Mouse (Mus musculus): ENCODE data around the gene Kcnip3. TPM values are rescaled to one million over a fixed set of nuclear protein-coding genes. Genes with fewer than 3 reads are reported as not detected.

The Kcnip3 gene
- 2.8 and 4.8 TPM in 2 replicates for polyA plus RNA-seq (2015; fragmentation: Nextera tagmentation; extraction: Ambion mirVana)

DNA sequence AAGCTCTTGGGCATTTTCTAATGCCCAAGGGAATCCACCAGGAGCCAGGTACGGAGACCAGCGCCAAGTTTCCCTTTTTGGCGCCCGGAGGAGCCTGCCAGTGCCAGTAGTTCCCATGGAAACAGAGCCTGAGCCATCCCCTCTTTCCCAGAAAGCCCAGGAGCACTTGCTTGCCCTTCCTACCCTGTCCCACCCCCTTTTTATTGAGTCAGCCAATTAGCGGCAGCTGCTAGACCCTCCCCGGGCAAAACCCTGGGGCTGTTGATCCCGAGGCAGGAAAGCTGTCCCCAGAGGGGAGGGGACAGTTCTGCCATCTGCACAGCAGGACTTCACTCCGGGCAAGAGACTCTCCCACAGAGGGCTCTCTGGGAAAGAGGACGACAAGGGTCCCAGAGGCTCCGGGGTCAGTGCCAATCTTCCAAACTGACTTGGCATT, at the start of gene Kcnip3:
Kcnip3 (minus strand) TSS at position 89 of the 436 bp plus-strand sequence.
- H3K4me2 ChIP-seq (replicated peaks): peak within 1 kb of the TSS; percentile 49
- H3K4me3 ChIP-seq (replicated peaks): peak within 1 kb of the TSS; percentile 26
- H3K27ac ChIP-seq (replicated peaks): no peak within 1 kb of the TSS; the same call in 1 of the 2 replicates
- no peaks in the 10 kb centered on the region for H3K9me3 ChIP-seq (replicated peaks)
- no peaks in the 10 kb centered on the region for H3K27me3 ChIP-seq
- peak; percentile 45; the same call in 1 of the 2 replicates for ATAC-seq (ENCODE audit: insufficient number of reproducible peaks, low FRiP score, low TSS enrichment, low read depth)
- H3K9ac ChIP-seq: 0 out of 2 replicates have a peak within 1 kb of the TSS, but pooled peaks have one; percentile 37
- 2% methylated on average over 10 of the region's 10 CpGs for WGBS
- no peaks in the 10 kb centered on the region for H3K36me3 ChIP-seq
- H3K4me1 ChIP-seq: peaks cover 19% of the 10 kb centered on the region

DNA sequence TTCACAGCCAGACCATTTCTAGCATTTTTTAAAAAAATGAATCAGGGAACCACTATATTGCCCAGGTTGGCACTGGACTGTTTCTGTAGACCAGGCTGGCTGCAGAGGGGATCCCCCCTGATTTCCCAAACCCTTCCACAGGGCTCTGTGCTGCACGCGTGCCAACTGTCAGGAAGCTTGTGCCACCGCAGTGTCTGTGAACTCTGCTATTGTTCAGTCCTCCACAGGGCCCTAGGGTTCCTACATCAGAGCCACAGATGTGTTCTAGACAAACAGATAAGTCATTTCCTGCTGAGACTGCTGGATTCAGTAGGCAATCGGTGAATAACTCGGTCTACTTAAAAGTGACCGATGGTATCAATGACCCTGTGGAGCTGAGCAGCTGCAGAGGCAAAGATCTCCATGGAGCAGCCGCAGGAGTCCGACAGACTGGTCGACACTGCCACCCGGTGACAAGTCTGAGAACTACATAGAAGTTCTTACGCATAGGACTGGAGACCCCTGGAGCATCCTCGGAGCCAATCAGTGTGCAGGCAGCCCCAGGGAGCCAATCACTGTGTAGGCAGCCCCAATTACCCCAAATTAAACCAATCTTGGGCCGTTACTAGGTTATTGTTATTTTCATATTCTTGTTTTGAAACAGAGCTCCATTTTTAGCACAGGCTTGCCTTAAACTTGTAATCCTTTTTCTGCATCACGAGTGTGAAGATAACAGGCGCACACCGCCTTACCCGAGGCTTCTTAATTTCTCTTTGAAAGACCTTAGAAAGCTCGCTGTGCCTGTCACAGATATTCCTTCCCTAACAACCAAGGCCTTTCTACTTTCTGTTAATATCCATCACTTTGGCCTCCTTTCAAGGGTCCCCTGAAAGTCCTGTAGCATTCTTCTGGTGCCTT, 37.4 kb upstream of the Kcnip3 start:
- no peaks in the 10 kb centered on the region for H3K9me3 ChIP-seq (replicated peaks)
- ATAC-seq (ENCODE audit: insufficient number of reproducible peaks, low FRiP score, low TSS enrichment, low read depth): peak; percentile 91
- no peak overlapping the region for H3K9ac ChIP-seq
- peaks cover 7% of the 10 kb centered on the region; the same call in 1 of the 2 replicates for H3K4me1 ChIP-seq
- no peaks in the 10 kb centered on the region for H3K36me3 ChIP-seq
- H3K27me3 ChIP-seq: peaks cover 7% of the 10 kb centered on the region
- peak overlapping the region; percentile 38 for H3K4me2 ChIP-seq (replicated peaks)
- H3K4me3 ChIP-seq (replicated peaks): 0 out of 2 replicates have a peak overlapping the region, but pooled peaks have one; percentile 18
- 18% methylated on average over 18 of the region's 18 CpGs for WGBS
- H3K27ac ChIP-seq (replicated peaks): no peak overlapping the region

GRCm38 (mm10) chr2:127551078-127551477, 29.2 kb upstream of the Kcnip3 start:
- H3K27me3 ChIP-seq: no peaks in the 10 kb centered on the region; the same call in 1 of the 2 replicates
- H3K9me3 ChIP-seq (replicated peaks): no peaks in the 10 kb centered on the region
- WGBS: 35% methylated on average over 5 of the region's 5 CpGs
- H3K36me3 ChIP-seq: no peaks in the 10 kb centered on the region
- ATAC-seq (ENCODE audit: insufficient number of reproducible peaks, low FRiP score, low TSS enrichment, low read depth): no peak
- no peaks in the 10 kb centered on the region for H3K4me1 ChIP-seq
- no peak overlapping the region for H3K9ac ChIP-seq
- H3K4me3 ChIP-seq (replicated peaks): no peak overlapping the region
- no peak overlapping the region for H3K27ac ChIP-seq (replicated peaks)
- H3K4me2 ChIP-seq (replicated peaks): no peak overlapping the region

DNA sequence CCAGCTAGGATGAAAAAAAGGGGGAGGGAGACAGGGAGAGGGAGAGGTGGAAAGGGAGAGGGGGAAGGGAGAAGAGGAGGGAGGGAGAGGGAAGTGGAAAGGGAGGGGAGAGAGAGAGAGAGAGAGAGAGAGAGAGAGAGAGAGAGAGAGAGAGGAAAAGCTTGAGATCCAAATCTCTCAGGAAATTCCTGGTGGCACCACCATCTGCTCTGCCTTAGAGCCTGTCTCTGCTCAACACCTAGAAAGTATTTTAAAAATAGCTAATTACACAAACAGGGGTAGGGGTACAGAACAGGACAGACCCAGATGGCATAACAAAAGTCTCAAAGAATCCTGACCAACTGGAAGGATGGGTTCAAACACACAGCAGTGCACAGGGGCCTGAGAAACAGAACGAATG, 28.6 kb upstream of the Kcnip3 start:
- no peaks in the 10 kb centered on the region for H3K4me1 ChIP-seq
- WGBS: 61% methylated on average over 1 of the region's 1 CpGs
- H3K4me3 ChIP-seq (replicated peaks): no peak overlapping the region
- no peak overlapping the region for H3K27ac ChIP-seq (replicated peaks)
- H3K4me2 ChIP-seq (replicated peaks): no peak overlapping the region
- no peak overlapping the region for H3K9ac ChIP-seq
- no peaks in the 10 kb centered on the region; the same call in 1 of the 2 replicates for H3K27me3 ChIP-seq
- H3K36me3 ChIP-seq: no peaks in the 10 kb centered on the region
- no peak for ATAC-seq (ENCODE audit: insufficient number of reproducible peaks, low FRiP score, low TSS enrichment, low read depth)
- H3K9me3 ChIP-seq (replicated peaks): no peaks in the 10 kb centered on the region

- no peak overlapping the region for H3K4me3 ChIP-seq (replicated peaks)
- no peaks in the 10 kb centered on the region; the same call in 1 of the 2 replicates for H3K27me3 ChIP-seq
- H3K4me1 ChIP-seq: no peaks in the 10 kb centered on the region
- H3K9me3 ChIP-seq (replicated peaks): no peaks in the 10 kb centered on the region
- ATAC-seq (ENCODE audit: insufficient number of reproducible peaks, low FRiP score, low TSS enrichment, low read depth): no peak
- no peak overlapping the region for H3K27ac ChIP-seq (replicated peaks)
- H3K9ac ChIP-seq: no peak overlapping the region
- no peaks in the 10 kb centered on the region for H3K36me3 ChIP-seq
- no peak overlapping the region for H3K4me2 ChIP-seq (replicated peaks)
Observed at GRCm38 (mm10) chr2:127549711-127550110, 27.8 kb upstream of the Kcnip3 start.

- Histone ChIP-seq H3K27ac (replicated peaks) (no peak overlapping the region), H3K9ac (no peak overlapping the region), H3K4me1 (no peaks in the 10 kb centered on the region), H3K9me3 (replicated peaks) (no peaks in the 10 kb centered on the region), H3K36me3 (no peaks in the 10 kb centered on the region), H3K4me3 (replicated peaks) (no peak overlapping the region), H3K4me2 (replicated peaks) (no peak overlapping the region), H3K27me3 (no peaks in the 10 kb centered on the region; the same call in 1 of the 2 replicates)
- 72% methylated on average over 5 of the region's 5 CpGs for WGBS
- no peak for ATAC-seq (ENCODE audit: insufficient number of reproducible peaks, low FRiP score, low TSS enrichment, low read depth)
Observed at GRCm38 (mm10) chr2:127548342-127549074, 26.6 kb upstream of the Kcnip3 start.

DNA sequence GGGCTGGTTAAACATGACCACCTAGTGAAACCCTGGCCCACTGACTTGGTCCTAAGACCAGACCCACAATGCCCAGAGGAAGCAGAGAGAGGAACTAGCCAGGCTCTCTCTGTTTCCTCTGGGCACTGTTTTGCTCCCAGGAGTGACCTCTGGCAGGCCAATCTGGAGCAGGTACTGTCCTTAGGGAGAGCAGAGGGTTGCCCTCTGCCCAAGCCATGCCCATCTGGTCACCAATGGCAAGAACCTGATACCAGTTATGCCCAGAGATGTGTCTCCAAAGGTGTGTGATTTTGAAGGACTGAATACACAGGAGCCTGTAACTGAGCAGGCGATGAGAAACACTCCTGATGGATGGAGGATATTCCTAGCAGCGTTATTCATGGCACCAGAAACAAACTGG, 19.8 kb upstream of the Kcnip3 start:
- ATAC-seq (ENCODE audit: insufficient number of reproducible peaks, low FRiP score, low TSS enrichment, low read depth): no peak
- Histone ChIP-seq H3K27me3 (peaks cover 43% of the 10 kb centered on the region), H3K9ac (no peak overlapping the region), H3K9me3 (replicated peaks) (no peaks in the 10 kb centered on the region), H3K4me2 (replicated peaks) (no peak overlapping the region), H3K4me3 (replicated peaks) (no peak overlapping the region), H3K36me3 (no peaks in the 10 kb centered on the region), H3K4me1 (0 out of 2 replicates have a peak, but pooled peaks cover 10% of the 10 kb centered on the region), H3K27ac (replicated peaks) (no peak overlapping the region)
- WGBS: 82% methylated on average over 2 of the region's 2 CpGs

DNA sequence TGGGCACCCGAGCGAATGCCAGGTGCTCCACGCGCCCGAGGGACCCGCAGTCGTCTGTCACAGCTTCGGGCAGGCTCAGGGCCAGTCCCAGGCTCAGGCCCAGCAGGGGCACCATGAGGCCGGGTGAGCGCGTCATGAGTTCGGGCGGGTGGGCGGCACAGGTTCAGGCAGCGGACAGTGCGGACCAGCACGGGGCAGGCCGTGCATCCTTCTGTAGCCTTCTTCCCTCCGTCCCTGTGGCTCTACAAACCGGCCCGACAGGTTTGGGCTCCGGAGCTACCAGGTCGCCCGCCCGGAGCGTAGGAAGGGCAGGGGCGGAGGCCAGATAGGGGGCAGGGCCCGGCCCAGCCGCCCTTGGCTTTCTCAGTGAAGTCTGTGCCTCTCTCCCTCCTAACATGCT, 19.3 kb upstream of the Kcnip3 start, which contains the start of gene Prom2:
Prom2 (minus strand) TSS at position 283 of the 400 bp plus-strand sequence.
- Histone ChIP-seq H3K27me3 (peaks cover 43% of the 10 kb centered on the region), H3K4me2 (replicated peaks) (peak within 1 kb of the TSS; percentile 39), H3K9ac (0 out of 2 replicates have a peak within 1 kb of the TSS, but pooled peaks have one; percentile 9), H3K36me3 (no peaks in the 10 kb centered on the region), H3K27ac (replicated peaks) (no peak within 1 kb of the TSS), H3K4me3 (replicated peaks) (peak within 1 kb of the TSS; percentile 32), H3K9me3 (replicated peaks) (no peaks in the 10 kb centered on the region), H3K4me1 (0 out of 2 replicates have a peak, but pooled peaks cover 10% of the 10 kb centered on the region)
- 2% methylated on average over 29 of the region's 29 CpGs for WGBS
- ATAC-seq (ENCODE audit: insufficient number of reproducible peaks, low FRiP score, low TSS enrichment, low read depth): no peak

DNA sequence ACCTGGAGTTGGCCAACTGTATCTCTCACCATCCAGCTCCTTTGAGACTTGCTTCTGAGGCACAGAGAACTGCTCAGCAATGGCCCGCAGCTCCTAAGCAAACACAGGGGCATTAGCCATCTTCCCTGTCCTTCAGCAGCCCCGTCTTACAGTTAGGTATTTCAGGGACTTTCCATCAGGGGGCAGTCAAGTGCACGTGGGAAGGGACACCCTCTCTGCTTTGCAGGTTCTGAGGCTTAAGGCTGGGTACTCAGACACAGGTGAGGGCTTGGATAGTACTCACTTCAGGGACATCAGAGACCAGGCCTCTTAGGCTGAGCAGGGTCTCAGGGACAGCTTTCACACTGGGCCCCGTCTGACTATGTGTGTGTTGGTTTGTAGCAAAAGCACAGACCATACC, 17.6 kb upstream of the Kcnip3 start:
- Histone ChIP-seq H3K27ac (replicated peaks) (no peak overlapping the region), H3K27me3 (peaks cover 43% of the 10 kb centered on the region), H3K4me1 (0 out of 2 replicates have a peak, but pooled peaks cover 10% of the 10 kb centered on the region), H3K9me3 (replicated peaks) (no peaks in the 10 kb centered on the region), H3K9ac (no peak overlapping the region), H3K4me3 (replicated peaks) (no peak overlapping the region), H3K36me3 (no peaks in the 10 kb centered on the region), H3K4me2 (replicated peaks) (no peak overlapping the region)
- ATAC-seq (ENCODE audit: insufficient number of reproducible peaks, low FRiP score, low TSS enrichment, low read depth): no peak
- 23% methylated on average over 4 of the region's 4 CpGs for WGBS

DNA sequence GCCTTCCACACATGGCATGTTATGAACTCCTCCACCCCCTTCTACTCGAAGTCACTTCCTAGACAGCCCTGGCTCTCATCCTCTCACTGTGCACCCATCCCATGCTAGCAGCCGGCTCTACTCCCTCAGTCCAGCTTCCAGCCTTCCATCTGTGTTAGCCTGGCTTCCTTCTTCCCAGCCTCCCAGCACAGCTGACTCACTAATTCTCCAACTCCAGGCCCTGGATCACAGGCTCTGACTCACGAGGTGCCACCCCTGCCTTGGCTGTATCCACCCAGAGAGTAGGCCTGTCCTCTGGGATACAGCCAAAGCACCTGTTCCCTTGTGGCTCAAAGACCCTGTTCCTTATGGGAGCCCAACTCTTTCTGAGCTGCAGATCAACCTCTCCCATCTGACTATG, 15.7 kb upstream of the Kcnip3 start:
- H3K4me3 ChIP-seq (replicated peaks): no peak overlapping the region
- 0 out of 2 replicates have a peak, but pooled peaks cover 10% of the 10 kb centered on the region for H3K4me1 ChIP-seq
- no peak overlapping the region for H3K9ac ChIP-seq
- WGBS: 64% methylated on average over 3 of the region's 3 CpGs
- no peaks in the 10 kb centered on the region for H3K9me3 ChIP-seq (replicated peaks)
- H3K27me3 ChIP-seq: peaks cover 37% of the 10 kb centered on the region
- ATAC-seq (ENCODE audit: insufficient number of reproducible peaks, low FRiP score, low TSS enrichment, low read depth): no peak
- no peak overlapping the region for H3K27ac ChIP-seq (replicated peaks)
- no peak overlapping the region for H3K4me2 ChIP-seq (replicated peaks)
- H3K36me3 ChIP-seq: no peaks in the 10 kb centered on the region

- no peak overlapping the region for H3K4me2 ChIP-seq (replicated peaks)
- H3K4me1 ChIP-seq: no peaks in the 10 kb centered on the region
- no peak overlapping the region for H3K9ac ChIP-seq
- no peak for ATAC-seq (ENCODE audit: insufficient number of reproducible peaks, low FRiP score, low TSS enrichment, low read depth)
- H3K9me3 ChIP-seq (replicated peaks): no peaks in the 10 kb centered on the region
- H3K27me3 ChIP-seq: peaks cover 15% of the 10 kb centered on the region
- 68% methylated on average over 9 of the region's 9 CpGs for WGBS
- H3K27ac ChIP-seq (replicated peaks): no peak overlapping the region
- no peak overlapping the region for H3K4me3 ChIP-seq (replicated peaks)
- no peaks in the 10 kb centered on the region for H3K36me3 ChIP-seq
Observed at GRCm38 (mm10) chr2:127535363-127535762, 13.5 kb upstream of the Kcnip3 start.
